Mouse (Mus musculus): Measurements from ENCODE around the gene Tpp2.

DNA sequence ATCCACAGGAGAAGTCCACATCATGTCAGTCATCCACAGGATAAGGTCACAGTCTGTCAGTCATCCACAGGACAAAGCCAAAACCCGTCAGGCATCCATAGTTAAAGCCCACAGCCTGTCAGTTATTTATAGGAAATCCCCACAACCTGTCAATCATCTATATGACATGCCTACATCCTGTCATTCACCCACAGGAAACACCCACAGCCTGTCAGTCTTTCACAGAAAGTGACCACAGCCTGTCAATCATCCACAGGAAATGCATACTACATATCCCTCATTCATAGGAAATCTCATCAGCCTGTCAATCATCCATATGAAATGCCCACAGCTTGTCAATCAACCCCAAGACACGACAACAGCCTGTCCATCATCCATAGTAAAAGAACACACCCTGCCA is 36.3 kb upstream of the Tpp2 start:
- TF ChIP-seq CTCF (IDR thresholded peaks at IDR 0.05; ENCODE audit: borderline replicate concordance, insufficient read depth, low read length) (no peak), POLR2A (IDR thresholded peaks at IDR 0.05; ENCODE audit: low read depth, low read length) (no peak)

Data from embryonic fibroblast, embryonic 13.5 days (primary cell).